Mouse (Mus musculus): ENCODE results near the gene Fstl4. TPM values are rescaled to one million over a fixed set of nuclear protein-coding genes. Genes with fewer than 3 reads are reported as not detected.

The Fstl4 gene
- not detected in 3 replicates for total RNA-seq (2017)

DNA sequence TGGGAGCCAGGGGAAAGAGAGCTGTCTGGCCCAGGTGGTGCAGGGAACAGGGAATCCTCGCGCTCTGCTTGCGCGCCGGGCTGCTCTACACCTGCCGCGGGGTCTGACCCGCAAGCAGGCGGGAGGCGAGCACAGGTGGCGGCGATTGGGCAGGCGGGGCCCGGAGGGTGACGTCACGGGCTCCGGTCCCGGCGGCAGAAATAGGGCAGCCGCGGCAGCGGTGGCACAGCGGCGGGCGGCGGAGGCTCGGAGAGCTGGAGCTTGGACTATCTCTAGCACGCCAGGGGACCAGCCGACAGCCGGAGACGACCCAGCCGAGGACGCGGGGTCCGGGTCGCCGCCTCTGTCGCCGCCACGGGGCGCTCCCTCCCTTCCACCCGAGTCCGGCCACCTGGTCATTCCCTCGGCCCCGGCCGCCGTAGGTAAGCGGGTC lies at the start of gene Fstl4:
TSS of gene Fstl4 (plus strand) at position 174 of the 433 bp plus-strand sequence.
- ATAC-seq (replicated peaks; ENCODE audit: insufficient number of reproducible peaks, low FRiP score, low TSS enrichment, poor library complexity, severe bottlenecking), result no peak

DNA sequence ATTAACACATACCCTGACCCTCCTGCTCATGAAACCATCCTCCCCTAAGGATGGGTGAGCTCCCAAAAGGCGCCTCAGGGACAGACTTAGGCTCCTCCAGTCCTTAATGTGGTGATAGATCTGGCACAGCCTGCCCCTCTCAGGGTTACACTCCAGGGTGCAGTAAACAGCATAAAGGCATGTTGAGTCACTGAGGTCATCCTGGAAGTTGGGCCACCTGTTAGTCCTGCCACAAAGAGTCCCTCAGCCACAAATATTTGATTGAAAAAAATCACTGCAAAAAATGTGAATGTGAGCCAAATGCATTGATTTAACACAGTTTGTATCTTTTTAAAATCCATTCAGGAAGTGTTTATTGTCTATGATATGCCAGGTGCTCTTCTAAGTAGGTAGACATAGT lies 45.9 kb upstream of the Fstl4 start:
- ATAC-seq (replicated peaks; ENCODE audit: insufficient number of reproducible peaks, low FRiP score, low TSS enrichment, poor library complexity, severe bottlenecking), result no peak

DNA sequence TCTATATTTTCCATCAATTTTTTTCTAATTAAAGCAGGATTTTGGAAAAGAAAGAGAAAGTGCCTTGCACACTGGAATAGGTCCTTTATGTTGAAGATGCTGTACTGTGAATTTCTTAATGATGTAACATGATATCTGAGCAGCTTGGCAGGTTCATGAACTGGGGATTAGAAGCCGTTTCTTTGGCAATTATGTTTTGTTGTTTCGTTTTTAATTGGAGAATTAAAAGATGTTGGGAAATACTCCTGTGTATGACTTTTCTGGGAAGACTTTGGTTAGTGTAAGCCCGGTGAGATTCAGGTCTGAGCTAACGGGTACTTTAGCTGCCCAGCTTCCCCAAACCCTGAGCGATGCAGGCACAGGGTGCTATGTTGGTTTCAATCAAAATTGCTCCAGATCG lies 43.3 kb upstream of the Fstl4 start:
- no peak for ATAC-seq (replicated peaks; ENCODE audit: insufficient number of reproducible peaks, low FRiP score, low TSS enrichment, poor library complexity, severe bottlenecking)

DNA sequence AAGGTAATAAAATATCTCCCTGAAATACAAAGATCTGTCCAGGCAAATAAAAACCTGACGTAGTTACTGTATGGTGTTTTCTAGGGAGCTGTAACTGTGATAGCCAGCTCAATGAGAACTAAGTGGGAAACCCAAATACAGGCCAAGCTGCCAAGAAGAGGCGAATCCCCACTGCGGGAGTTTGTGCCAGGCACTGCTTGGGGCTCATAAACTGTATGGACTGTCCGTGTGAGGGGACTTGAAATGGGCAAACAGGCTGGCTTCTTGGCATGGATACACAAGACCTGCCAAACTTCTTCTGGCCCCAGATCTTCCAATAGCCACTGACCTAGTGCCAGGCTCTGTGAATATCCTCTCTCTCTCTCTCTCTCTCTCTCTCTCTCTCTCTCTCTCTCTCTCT lies 41.7 kb upstream of the Fstl4 start:
- no peak for ATAC-seq (replicated peaks; ENCODE audit: insufficient number of reproducible peaks, low FRiP score, low TSS enrichment, poor library complexity, severe bottlenecking)

DNA sequence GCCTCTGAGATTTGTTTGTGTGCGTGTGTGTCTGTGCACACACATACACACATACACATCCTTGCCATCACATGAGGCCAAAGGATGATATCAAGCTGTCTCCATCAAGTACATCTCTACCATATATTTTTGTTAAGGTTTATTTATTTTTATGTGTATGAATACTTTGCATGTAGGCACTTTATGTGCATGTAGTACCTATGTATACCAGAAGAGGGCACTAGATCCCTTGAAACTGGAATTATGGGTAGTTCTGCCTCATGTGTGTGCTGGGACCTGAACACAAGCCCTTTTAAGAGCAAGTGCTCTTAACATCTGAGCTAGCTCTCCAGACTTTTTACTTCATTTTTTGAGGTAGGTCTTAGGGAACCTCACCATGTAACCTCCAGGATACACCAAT lies 38.4 kb upstream of the Fstl4 start:
- no peak for ATAC-seq (replicated peaks; ENCODE audit: insufficient number of reproducible peaks, low FRiP score, low TSS enrichment, poor library complexity, severe bottlenecking)

DNA sequence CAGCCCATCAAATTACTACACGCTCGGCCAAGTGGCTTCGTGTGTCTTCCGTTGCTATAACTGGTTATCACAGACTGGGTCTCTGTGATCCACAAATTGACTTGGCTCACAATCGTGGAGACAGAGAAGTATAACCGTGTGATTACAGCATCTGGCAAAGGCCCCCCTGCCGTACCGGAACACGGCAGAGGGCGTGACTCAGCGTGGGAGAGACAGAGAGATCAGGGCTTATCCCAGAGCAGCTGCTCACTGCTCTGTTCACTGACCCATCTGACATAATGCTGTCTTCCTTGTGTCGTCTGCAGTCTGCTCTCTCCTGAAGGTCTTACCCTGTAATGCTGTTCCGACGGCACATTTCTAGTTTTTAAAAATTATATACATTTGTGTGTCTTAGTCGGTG lies 36.0 kb upstream of the Fstl4 start:
- no peak for ATAC-seq (replicated peaks; ENCODE audit: insufficient number of reproducible peaks, low FRiP score, low TSS enrichment, poor library complexity, severe bottlenecking)

DNA sequence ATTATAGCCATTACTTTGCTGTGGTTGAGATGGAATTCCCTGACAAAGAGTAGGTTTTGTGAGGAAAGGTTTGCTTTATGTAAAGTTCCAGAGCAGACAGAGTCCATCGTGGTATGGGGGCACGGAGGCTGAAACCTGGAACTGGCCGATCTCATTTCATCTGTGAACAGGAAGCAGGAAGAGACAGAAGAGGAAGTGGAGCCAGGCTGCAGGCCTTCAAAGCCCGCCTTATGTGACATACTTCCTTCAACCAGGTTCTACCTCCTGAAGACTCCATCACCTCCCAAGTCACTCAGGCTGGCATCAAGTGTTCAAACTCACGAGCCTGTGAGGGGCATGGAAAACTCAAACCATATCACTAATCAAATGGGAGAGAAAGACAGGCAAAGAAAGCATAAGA lies 34.5 kb upstream of the Fstl4 start:
- ATAC-seq (replicated peaks; ENCODE audit: insufficient number of reproducible peaks, low FRiP score, low TSS enrichment, poor library complexity, severe bottlenecking), result no peak

DNA sequence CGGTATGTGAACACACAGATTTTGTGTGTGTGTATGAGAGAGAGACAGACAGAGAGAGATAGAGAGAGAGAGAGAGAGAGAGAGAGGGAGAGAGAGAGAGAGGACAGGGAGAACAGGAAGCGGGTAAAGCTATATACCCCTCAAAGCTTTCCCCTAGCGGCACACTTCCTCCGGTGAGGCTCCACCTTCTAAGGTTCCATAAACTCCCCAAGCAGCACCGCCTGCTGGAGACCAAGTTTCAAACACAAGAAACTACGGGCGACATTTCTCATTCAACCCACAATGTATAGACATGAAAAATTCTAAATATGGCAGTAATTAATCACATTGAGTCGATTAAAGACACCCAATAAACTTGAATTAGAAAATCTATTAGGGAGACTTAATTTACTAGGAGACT lies 32.5 kb upstream of the Fstl4 start:
- no peak for ATAC-seq (replicated peaks; ENCODE audit: insufficient number of reproducible peaks, low FRiP score, low TSS enrichment, poor library complexity, severe bottlenecking)

DNA sequence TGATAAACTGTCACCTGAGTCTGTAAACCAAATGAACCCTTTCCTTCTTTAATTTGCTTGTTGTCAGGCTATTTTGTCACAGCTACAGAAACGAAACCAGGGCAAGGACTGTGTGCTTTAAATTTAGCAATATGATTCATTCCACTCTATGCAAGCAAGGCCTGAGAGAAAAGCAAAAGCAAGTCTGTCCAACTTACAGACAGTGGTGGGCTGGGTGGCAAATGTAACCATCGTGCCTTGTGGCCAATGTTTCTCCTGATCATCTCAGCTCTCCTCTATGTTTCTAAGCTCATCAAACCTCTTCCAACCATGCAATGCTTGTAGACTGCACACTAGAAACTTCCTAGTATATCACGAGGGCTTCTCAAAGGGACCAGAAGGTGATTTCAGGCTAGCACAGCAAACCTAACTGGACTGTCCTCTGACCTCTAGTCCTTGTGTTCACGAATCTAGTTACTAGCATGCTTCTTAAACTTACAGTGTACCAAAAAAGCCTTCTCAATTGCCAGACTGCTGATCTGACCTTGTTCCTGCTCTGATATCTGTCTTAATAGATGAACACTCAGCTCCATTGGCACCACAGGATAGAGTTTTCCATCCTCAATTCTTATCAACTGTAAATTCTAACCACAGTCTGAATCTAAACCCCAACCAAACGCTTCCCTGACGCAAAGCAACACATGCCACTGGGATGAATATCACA lies 29.8 kb upstream of the Fstl4 start:
- no peak for ATAC-seq (replicated peaks; ENCODE audit: insufficient number of reproducible peaks, low FRiP score, low TSS enrichment, poor library complexity, severe bottlenecking)

DNA sequence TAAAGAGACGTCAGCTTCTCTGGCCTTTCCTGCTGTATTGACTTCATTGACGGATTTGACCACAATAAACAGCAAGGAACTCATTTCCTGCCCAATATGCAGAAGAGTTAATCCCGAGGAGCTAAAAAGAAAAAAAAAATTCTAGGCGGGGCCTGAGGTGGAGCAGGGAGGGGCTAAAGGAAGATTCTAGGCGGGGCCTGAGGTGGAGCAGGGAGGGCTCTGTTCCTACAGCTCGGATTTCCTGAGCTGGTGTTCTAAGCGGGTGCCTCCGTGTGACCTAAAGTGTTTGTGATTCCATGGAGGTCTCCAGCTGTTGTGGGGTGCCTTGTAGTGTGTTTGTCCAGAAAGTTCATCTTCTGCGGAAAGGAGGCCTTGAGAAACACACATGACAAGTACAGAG lies 25.2 kb upstream of the Fstl4 start:
- ATAC-seq (replicated peaks; ENCODE audit: insufficient number of reproducible peaks, low FRiP score, low TSS enrichment, poor library complexity, severe bottlenecking), result no peak

DNA sequence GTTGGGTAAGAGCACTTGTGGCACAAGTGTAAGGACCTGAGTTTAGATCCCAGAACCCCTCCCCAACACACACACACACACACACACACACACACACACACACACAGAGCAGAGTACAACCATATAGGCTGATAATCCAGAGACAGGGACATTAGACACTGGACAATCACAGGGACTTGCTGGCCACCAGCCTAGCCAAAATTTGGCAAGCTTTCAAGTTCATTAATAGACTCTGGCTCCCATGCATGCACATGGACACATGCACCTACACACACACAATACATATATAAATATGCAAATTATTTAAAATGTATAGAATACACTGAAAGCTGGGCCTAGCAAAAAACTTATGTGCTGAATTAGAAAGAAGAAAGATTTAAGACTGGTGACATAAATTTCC lies 24.0 kb upstream of the Fstl4 start:
- no peak for ATAC-seq (replicated peaks; ENCODE audit: insufficient number of reproducible peaks, low FRiP score, low TSS enrichment, poor library complexity, severe bottlenecking)

DNA sequence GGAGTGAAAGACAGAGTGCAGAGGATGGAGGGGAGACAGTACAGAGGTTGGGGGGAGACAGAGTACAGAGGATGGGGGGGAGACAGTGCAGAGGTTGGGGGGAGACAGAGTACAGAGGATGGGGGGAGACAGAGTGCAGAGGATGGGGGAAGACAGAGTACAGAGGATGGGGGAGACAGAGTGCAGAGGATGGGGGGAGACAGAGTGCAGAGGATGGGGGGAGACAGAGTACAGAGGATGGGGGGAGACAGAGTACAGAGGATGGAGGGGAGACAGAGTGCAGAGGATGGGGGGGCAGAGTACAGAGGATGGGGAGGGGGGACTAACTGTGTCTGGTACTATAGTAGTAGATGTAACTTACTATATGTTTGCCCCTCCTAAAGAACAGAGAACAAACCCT lies 20.5 kb upstream of the Fstl4 start:
- ATAC-seq (replicated peaks; ENCODE audit: insufficient number of reproducible peaks, low FRiP score, low TSS enrichment, poor library complexity, severe bottlenecking), result no peak

DNA sequence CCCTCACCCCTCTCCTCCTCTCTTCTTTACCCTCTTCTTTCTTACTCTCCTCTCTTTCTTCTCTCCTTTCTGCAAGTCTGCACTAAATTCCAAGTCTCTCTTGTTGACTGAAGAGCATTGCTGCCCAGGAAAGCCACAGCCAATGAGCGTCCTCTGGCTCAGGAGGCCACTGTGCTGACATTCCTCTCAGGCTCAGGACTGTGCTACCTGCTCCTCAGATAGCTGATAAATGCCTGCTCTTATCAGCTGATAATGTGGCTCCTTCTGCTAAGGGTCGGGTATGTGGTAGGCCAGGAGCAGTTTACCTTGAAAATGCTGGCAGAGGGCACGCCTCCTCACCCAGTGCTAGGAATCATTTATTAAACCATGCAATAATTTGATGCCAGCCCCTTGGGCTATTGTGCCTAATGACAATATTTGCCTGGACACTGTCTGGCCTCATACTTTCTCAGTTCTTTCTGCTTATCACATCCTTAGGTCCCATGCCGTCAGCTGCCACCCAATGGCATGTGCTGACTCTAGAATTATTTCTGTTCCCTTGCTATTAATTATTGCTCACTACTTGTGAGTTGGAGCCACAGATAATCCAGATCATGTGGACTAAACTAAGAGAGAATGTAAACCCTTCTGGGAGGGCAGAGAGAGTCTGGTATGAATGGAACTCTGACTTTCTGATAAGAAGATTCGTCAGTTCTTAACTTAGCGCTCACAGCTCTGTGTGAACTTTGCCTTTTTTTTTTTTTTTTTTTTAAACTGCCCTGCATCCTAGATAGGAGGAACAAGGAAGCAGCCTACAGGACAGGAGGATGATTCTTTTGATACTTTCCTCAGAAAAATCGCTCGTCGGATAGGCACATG lies 19.6 kb upstream of the Fstl4 start:
- no peak for ATAC-seq (replicated peaks; ENCODE audit: insufficient number of reproducible peaks, low FRiP score, low TSS enrichment, poor library complexity, severe bottlenecking)

DNA sequence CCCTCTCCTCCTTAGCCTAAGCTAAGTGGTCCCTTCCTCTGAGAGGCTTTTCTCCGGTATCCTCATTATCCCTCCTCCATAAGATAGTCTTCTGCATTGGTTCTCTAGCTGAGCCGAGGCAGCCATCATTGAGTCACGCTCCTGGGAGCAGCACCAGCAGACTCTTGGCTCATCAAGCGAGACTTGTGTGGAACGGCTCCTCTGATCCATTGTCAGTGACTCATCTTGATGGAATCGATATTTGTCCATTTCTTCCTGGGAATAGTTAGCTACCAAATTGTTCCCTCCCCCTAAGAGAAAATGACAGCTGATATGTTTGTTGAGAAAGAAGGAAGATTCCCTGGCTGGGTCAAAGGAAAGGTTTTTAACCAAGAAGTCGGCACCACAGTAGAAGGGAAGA lies 17.2 kb upstream of the Fstl4 start:
- no peak for ATAC-seq (replicated peaks; ENCODE audit: insufficient number of reproducible peaks, low FRiP score, low TSS enrichment, poor library complexity, severe bottlenecking)

DNA sequence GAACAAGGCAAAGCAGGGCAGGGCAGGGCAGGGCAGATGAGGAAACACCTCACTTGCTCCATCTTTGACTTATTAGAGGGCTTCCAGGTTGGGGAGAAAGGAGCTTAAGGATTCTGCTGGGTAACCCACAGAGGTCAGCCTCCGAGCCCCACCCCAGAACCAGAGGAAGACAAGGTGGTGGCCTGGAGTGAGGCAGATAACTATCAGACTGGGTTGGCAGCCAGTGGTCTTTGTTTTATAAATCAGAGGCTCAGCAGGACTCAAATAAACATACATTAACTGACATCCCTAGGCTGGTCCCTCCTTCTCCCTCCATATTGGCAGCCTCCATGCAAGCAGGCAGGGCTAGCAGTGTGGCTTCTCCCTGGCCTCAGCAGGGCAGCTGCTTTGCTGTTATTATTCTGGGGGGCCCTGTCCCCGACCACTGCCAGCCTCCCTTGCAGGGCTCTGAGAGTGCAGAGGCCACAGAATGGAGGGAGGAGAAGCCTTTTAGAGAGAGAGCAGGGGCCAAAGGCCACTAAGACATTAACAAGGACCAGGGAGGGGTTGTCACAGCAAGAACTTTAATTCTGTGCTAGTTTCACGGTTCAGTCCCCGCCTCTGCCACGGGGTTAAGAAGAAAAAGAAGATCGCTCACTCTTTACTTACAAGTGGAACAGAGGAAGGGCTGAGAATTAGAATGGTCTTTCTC lies 16.5 kb upstream of the Fstl4 start:
- no peak for ATAC-seq (replicated peaks; ENCODE audit: insufficient number of reproducible peaks, low FRiP score, low TSS enrichment, poor library complexity, severe bottlenecking)

DNA sequence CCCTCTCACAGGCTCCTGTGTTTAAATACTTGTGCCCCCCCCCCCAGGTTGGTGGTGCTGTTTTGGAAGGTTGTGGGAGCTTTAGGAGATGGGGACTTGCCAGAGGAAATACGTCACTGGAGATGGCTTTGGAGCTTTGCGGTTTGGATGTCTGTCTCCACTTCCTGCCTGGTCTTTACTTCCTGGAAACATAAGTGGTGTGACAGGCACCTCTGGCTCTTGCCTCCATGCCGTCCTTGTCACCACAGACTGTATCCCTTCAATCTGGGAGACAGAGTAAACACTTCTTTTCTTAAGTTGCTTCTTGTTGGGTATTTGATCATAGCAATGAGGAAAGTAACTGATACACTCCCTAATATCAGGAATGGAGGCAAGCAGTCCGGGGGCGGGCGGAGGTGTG lies 14.4 kb upstream of the Fstl4 start:
- ATAC-seq (replicated peaks; ENCODE audit: insufficient number of reproducible peaks, low FRiP score, low TSS enrichment, poor library complexity, severe bottlenecking), result no peak

DNA sequence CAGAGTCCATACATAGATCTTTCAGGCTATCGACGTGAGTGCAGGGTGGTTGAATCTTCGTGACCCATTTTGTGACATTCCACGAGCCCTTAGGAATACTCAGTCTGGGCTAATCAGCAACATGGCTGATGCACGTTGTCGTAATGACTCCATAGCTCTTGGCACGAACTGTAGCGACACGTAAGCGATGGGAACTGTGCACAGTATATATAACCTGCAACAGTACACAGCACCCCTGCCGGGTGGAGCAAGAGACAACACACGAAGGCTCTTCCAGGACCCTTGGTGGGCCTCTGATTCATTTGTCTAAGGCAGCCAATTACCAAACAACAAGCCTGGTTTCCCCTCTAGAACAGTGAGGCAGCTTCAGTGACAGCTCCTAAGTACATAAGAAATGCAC lies 11.9 kb upstream of the Fstl4 start:
- no peak for ATAC-seq (replicated peaks; ENCODE audit: insufficient number of reproducible peaks, low FRiP score, low TSS enrichment, poor library complexity, severe bottlenecking)

DNA sequence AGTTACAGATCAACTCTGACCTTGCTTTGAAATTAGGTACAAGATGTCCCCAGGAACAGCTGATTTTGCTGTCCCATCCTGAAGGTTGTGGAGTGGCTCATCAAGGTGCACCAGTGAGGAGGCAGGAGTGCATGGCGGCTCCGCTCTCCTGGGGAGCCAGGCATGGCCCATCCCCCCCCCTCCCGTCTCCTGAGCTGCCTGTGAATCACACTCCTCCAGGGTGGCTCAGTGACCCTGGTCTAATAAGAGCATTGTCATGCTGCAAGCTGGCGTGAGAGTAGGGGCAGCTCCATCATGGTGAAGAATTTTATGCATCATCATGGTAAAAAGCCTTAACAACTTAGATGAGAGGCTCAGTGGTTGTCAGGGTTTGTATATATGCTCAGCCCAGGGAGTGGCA lies 11.2 kb upstream of the Fstl4 start:
- no peak for ATAC-seq (replicated peaks; ENCODE audit: insufficient number of reproducible peaks, low FRiP score, low TSS enrichment, poor library complexity, severe bottlenecking)

DNA sequence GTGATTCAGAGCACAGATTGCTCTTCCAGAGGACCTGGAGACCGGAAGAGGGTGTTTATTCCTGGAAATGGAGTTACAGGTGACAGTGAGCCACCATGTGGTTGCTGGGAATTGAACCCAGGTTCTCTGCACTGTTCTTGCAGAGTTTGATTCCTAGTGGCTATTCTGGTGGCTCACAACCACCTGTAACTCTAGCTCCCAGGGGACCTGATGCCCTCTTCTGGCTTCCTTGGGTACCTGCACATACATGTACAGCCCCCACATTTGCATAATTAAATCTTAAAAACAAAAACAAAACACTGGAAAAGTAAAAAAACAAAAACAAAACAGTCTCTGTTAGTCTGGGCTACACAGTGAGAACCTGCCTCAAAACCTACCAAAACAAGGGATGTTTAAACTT lies 2.6 kb upstream of the Fstl4 start:
- no peak for ATAC-seq (replicated peaks; ENCODE audit: insufficient number of reproducible peaks, low FRiP score, low TSS enrichment, poor library complexity, severe bottlenecking)

Data from monocyte, adult 5-6 weeks (primary cell).